Mouse (Mus musculus) CH12.LX (cell line): ENCODE results near the gene Epb41l5. TPM values are rescaled to one million over a fixed set of nuclear protein-coding genes. Genes with fewer than 3 reads are reported as not detected.

Source experiments
- DNase-seq: peaks from one replicate; pipeline ENCODE4 v3.0.0-alpha.2; 2013; ENCODE audit errors: extremely low read depth
- H3K27ac ChIP-seq: 2 replicates; pipeline ENCODE4 v1.5.1; 2012; ENCODE audit warnings: low read depth, mild to moderate bottlenecking, control low read depth, moderate library complexity; ENCODE audit not compliant: insufficient read depth
- H3K27me3 ChIP-seq: replicated peaks from 2 replicates; pipeline ENCODE3; 2012; ENCODE audit warnings: inconsistent platforms
- H3K36me3 ChIP-seq, 2 experiments: replicated peaks in 1 of 2; 2 replicates each; pipeline versions ENCODE3 to v1.6.1; 2012; ENCODE audit warnings: inconsistent platforms in 1 of 2, low read length in 1 of 2, mild to moderate bottlenecking in 1 of 2, mixed read lengths in 1 of 2, moderate library complexity in 1 of 2; ENCODE audit not compliant: control insufficient read depth in 1 of 2, insufficient read depth in 1 of 2
- H3K4me1 ChIP-seq, 2 experiments: 2 replicates each; pipeline ENCODE4 v1.6.1; 2012; ENCODE audit warnings: inconsistent platforms in 1 of 2, moderate library complexity in 1 of 2; ENCODE audit not compliant: insufficient read depth in 2 of 2, control insufficient read depth in 1 of 2
- H3K4me2 ChIP-seq: 2 replicates; pipeline ENCODE4 v1.6.1; 2012; ENCODE audit warnings: low read depth, mild to moderate bottlenecking, control low read depth; ENCODE audit not compliant: poor library complexity, insufficient read depth, severe bottlenecking
- H3K4me3 ChIP-seq, 3 experiments: fragments of 150-350 bp in 1 of 3; sonication (generic) in 1 of 3; replicated peaks in 1 of 3; 2 replicates each; pipeline versions ENCODE3 to v1.5.1; 2011 to 2012; ENCODE audit warnings: low read depth in 2 of 3, low read length in 2 of 3, mild to moderate bottlenecking in 2 of 3, moderate library complexity in 2 of 3, control low read depth in 1 of 3, improper control_type of control experiment in 1 of 3, inconsistent platforms in 1 of 3, mixed read lengths in 1 of 3; ENCODE audit not compliant: poor library complexity in 1 of 3
- H3K79me2 ChIP-seq: replicated peaks from 2 replicates; pipeline ENCODE4 v1.6.1; 2012; ENCODE audit warnings: mild to moderate bottlenecking, moderate library complexity; ENCODE audit not compliant: control insufficient read depth, poor library complexity, insufficient read depth, severe bottlenecking; ENCODE audit errors: extremely low read depth
- H3K9ac ChIP-seq: 2 replicates; pipeline ENCODE4 v1.6.1; 2012; ENCODE audit warnings: low read depth, mild to moderate bottlenecking, control low read depth, moderate library complexity; ENCODE audit not compliant: insufficient read depth
- H3K9me3 ChIP-seq: replicated peaks from 2 replicates; pipeline ENCODE3; 2012; ENCODE audit warnings: low read length, inconsistent platforms, mixed read lengths
- CHD2 ChIP-seq: IDR thresholded peaks from 2 replicates; pipeline ENCODE4 v1.6.1; 2011; ENCODE audit warnings: low read length, improper control_type of control experiment
- CTCF ChIP-seq, 2 experiments: IDR thresholded peaks in 1 of 2; conservative IDR thresholded peaks in 1 of 2; 2 replicates each; pipeline ENCODE4 v1.5.1; 2011 to 2012; ENCODE audit warnings: low read depth in 2 of 2, low read length in 2 of 2, improper control_type of control experiment in 1 of 2, inconsistent platforms in 1 of 2, mild to moderate bottlenecking in 1 of 2, moderate library complexity in 1 of 2
- GABPA ChIP-seq: IDR thresholded peaks from 2 replicates; pipeline ENCODE4 v1.6.1; 2012; ENCODE audit warnings: low read depth, low read length, improper control_type of control experiment, inconsistent platforms; ENCODE audit not compliant: insufficient replicate concordance
- HCFC1 ChIP-seq: IDR thresholded peaks from 2 replicates; pipeline ENCODE4 v1.6.1; 2012; ENCODE audit warnings: low read depth, mild to moderate bottlenecking, inconsistent platforms, low read length, improper control_type of control experiment
- IRF4 ChIP-seq: IDR thresholded peaks from 2 replicates; pipeline ENCODE4 v1.6.1; 2014; ENCODE audit warnings: low read depth, mild to moderate bottlenecking, inconsistent platforms, low read length, improper control_type of control experiment
- JUN ChIP-seq: IDR thresholded peaks from 2 replicates; pipeline ENCODE4 v1.6.1; 2011; ENCODE audit warnings: low read depth, mild to moderate bottlenecking, low read length, improper control_type of control experiment, moderate library complexity; ENCODE audit not compliant: insufficient read depth
- MAX ChIP-seq: IDR thresholded peaks from 2 replicates; pipeline ENCODE4 v1.6.1; 2011; ENCODE audit warnings: low read length, improper control_type of control experiment
- MEF2A ChIP-seq: IDR thresholded peaks from 2 replicates; pipeline ENCODE4 v1.6.1; 2014; ENCODE audit warnings: low read depth, mild to moderate bottlenecking, inconsistent platforms, low read length, improper control_type of control experiment, borderline replicate concordance
- MYC ChIP-seq: IDR thresholded peaks from 2 replicates; pipeline ENCODE4 v1.6.1; 2011; ENCODE audit warnings: low read depth, mild to moderate bottlenecking, improper control_type of control experiment, low read length
- NELFE ChIP-seq: IDR thresholded peaks from 2 replicates; pipeline ENCODE4 v1.6.1; 2011; ENCODE audit warnings: low read depth, low read length, improper control_type of control experiment
- NRF1 ChIP-seq: IDR thresholded peaks from 2 replicates; pipeline ENCODE4 v1.6.1; 2014; ENCODE audit warnings: low read depth, mild to moderate bottlenecking, inconsistent platforms, low read length, improper control_type of control experiment, moderate library complexity
- PAX5 ChIP-seq: IDR thresholded peaks from 2 replicates; pipeline ENCODE4 v1.6.1; 2012; ENCODE audit warnings: low read length, inconsistent platforms, mixed read lengths
- POLR2AphosphoS2 ChIP-seq: IDR thresholded peaks from 2 replicates; pipeline ENCODE4 v1.6.1; 2011; ENCODE audit warnings: low read depth, low read length, improper control_type of control experiment
- SIN3A ChIP-seq: IDR thresholded peaks from 2 replicates; pipeline ENCODE4 v1.6.1; 2012; ENCODE audit warnings: low read length, improper control_type of control experiment, inconsistent platforms
- TBP ChIP-seq: conservative IDR thresholded peaks from 2 replicates; pipeline ENCODE4 v1.6.1; 2011; ENCODE audit warnings: low read depth, low read length, improper control_type of control experiment
- UBTF ChIP-seq: IDR thresholded peaks from 2 replicates; pipeline ENCODE4 v1.6.1; 2012; ENCODE audit warnings: low read depth, mild to moderate bottlenecking, inconsistent platforms, low read length, improper control_type of control experiment, moderate library complexity
- USF1 ChIP-seq: IDR thresholded peaks from 2 replicates; pipeline ENCODE4 v1.6.1; 2014; ENCODE audit warnings: low read depth, mild to moderate bottlenecking, inconsistent platforms, low read length, improper control_type of control experiment
- ZC3H11A ChIP-seq: IDR thresholded peaks from 2 replicates; pipeline ENCODE4 v1.6.1; 2012; ENCODE audit warnings: low read depth, mild to moderate bottlenecking, inconsistent platforms, low read length, improper control_type of control experiment
- ZMIZ1 ChIP-seq: IDR thresholded peaks from 2 replicates; pipeline ENCODE4 v1.6.1; 2012; ENCODE audit warnings: low read depth, mild to moderate bottlenecking, inconsistent platforms, low read length, improper control_type of control experiment
- ZNF384 ChIP-seq: IDR thresholded peaks from 2 replicates; pipeline ENCODE4 v1.6.1; 2012; ENCODE audit warnings: low read depth, low read length, improper control_type of control experiment, inconsistent platforms
- dilution Hi-C: fragments of 300-500 bp; cut with MboI; formaldehyde crosslinking; loops from 2 replicates; pipeline ENCODE4 v1.14.3; 2020; ENCODE audit warnings: low sequenced_read_pairs; ENCODE audit not compliant: extremely low pct_unique_long_range_greater_than_20kb, extremely low pct_ligation_motif_present
- in situ Hi-C: fragments of 300-500 bp; cut with MboI; formaldehyde crosslinking; loops from 3 replicates; pipeline ENCODE4 v1.14.3; 2019; ENCODE audit warnings: low sequenced_read_pairs, low pct_ligation_motif_present, low pct_unique_long_range_greater_than_20kb, mixed read lengths
- polyA plus RNA-seq: library from polyadenylated mRNA; unstranded; fragments of >175 nt; gene quantifications from 2 replicates; pipeline ENCODE4 v1.2.1, GENCODE M21; 2012; ENCODE audit warnings: low read depth; ENCODE audit not compliant: insufficient read length
- total RNA-seq, 2 experiments: library from RNA; depleted of rRNA; stranded (reverse); fragments of 300-350 nt in 1 of 2; fragments of >200 nt in 1 of 2; gene quantifications; 2 replicates each; pipeline ENCODE4 v1.2.3; 2012 to 2014

The Epb41l5 gene
- total and polyA plus RNA-seq, 3 experiments = 3.8 to 4.5 (median 4.3) TPM

DNA sequence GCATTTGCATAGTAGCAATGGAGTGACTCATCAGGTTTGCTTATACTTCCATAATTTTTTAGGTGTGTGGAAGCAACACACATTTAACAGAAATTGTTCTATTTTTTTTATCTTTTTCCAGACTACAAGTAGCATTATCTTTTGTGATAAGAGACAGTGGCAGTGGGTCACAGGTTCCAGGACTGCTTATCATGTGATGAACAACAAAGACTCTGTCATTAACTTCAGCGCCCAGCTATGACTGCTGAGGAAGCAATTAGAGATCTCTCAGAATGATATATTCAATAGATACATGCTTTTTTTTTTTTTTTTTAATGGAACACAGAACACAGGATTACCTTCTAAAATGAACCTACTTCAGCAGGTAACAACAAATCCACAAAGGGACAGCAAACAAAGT, 18.4 kb downstream of the Epb41l5 start:
- TF ChIP-seq TBP (no peak), UBTF (no peak), ZC3H11A (no peak), MEF2A (no peak), NELFE (no peak), PAX5 (no peak), POLR2AphosphoS2 (no peak), ZMIZ1 (no peak), SIN3A (no peak), ZNF384 (no peak), USF1 (no peak), NRF1 (no peak)
- no peak for DNase-seq
- Histone ChIP-seq H3K79me2 (no peaks in the 10 kb centered on the region), H3K36me3 (no peaks in the 10 kb centered on the region), H3K27me3 (no peaks in the 10 kb centered on the region), H3K4me1 (no peaks in the 10 kb centered on the region), H3K9me3 (no peaks in the 10 kb centered on the region), H3K9ac (no peak overlapping the region), H3K4me3 (no peak overlapping the region), H3K27ac (no peak overlapping the region), H3K4me2 (no peak overlapping the region)
- in situ Hi-C loops = no loop called here
- dilution Hi-C loops = no loop called here

DNA sequence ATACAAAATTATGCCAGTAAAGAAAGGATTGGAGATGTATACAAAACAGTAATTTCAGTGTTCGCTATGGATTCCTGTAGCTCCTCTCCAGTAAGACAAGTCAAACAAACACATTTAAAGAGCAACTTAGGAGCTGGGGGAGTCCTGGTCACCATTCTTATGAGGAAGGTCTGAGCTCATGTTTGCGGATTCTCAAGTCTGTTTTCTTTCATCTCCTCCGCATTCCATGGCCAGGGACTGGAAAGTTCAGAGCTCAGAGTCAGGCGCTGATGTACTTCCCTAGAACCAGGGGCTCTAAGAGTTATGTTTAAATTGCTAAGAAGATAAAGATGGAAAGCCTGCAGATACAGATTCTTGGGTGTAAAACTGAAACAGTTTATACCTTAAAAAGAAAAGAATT, 22.0 kb downstream of the Epb41l5 start:
- TF ChIP-seq POLR2AphosphoS2 (no peak), HCFC1 (no peak)
- TF ChIP-seq, all 38 proteins: peak for 0
- in situ Hi-C loops (no loop called here), dilution Hi-C loops (no loop called here)
- Histone ChIP-seq H3K79me2 (no peaks in the 10 kb centered on the region), H3K4me3 (no peak overlapping the region), H3K27me3 (no peaks in the 10 kb centered on the region), H3K4me2 (no peak overlapping the region), H3K9ac (no peak overlapping the region), H3K36me3 (no peaks in the 10 kb centered on the region), H3K27ac (no peak overlapping the region), H3K4me1 (no peaks in the 10 kb centered on the region), H3K9me3 (no peaks in the 10 kb centered on the region)
- no peak for DNase-seq

DNA sequence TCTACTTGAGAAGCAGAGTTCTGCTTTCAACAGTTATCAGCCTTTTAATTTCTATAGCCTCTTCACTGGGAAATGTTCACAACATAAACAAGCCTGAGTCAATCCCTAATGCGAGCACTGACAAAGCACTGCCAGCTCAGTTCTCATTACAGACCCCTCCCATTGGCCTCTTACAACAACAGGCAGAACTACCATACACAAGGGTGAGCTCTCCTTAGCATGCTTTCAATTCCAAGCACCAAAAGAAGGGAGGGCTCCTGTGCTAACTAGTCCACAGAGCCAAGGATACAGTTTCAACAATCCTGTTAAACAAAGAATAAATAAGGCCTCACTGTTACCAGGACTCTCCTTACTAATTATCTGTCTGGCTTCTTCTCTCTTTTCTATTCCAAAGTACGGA, 24.4 kb downstream of the Epb41l5 start:
- Histone ChIP-seq H3K36me3 (peaks cover 0 to 2% of the 10 kb centered on the region in 2 experiments), H3K4me1 (no peaks in the 10 kb centered on the region)
- no peak for TF ChIP-seq MYC
- TF ChIP-seq USF1 = no peak
- no peak for TF ChIP-seq JUN
- TF ChIP-seq IRF4 = no peak
- no peak for TF ChIP-seq MEF2A
- no peak for TF ChIP-seq NELFE
- no peak for TF ChIP-seq GABPA
- TF ChIP-seq HCFC1 = no peak
- TF ChIP-seq CTCF (conservative IDR thresholded peaks at IDR 0.05 in 1 of 2, IDR thresholded peaks at IDR 0.05 in 1 of 2; ENCODE audit: low read depth in 2 of 2, low read length in 2 of 2) = no peak
- TF ChIP-seq CHD2 = no peak
- no peak for TF ChIP-seq MAX
- TF ChIP-seq SIN3A = no peak
- TF ChIP-seq, all 38 proteins: peak for 0
- Histone ChIP-seq H3K9me3 (no peaks in the 10 kb centered on the region), H3K4me2 (no peak overlapping the region), H3K27ac (no peak overlapping the region), H3K79me2 (no peaks in the 10 kb centered on the region), H3K27me3 (no peaks in the 10 kb centered on the region), H3K9ac (no peak overlapping the region), H3K4me3 (no peak overlapping the region)
- in situ Hi-C loops = no loop called here
- DNase-seq = no peak
- dilution Hi-C loops = no loop called here
